Mouse (Mus musculus) 3T3-L1 (cell line): Measurements from ENCODE around the gene Cmpk1.
A peak's percentile ranks its signal among the peaks of the same experiment; 100 is the strongest.

ENCODE experiments used
- DNase-seq: peaks from one replicate; pipeline ENCODE4 v3.0.0-alpha.2; 2015; ENCODE audit warnings: low read depth, low spot score

Cmpk1 gene

GRCm38 (mm10) chr4:114986591-114987432, at the start of gene Cmpk1:
TSS of gene Cmpk1 (minus strand) at chr4:114987241.
- peak; percentile 83 for DNase-seq

DNA sequence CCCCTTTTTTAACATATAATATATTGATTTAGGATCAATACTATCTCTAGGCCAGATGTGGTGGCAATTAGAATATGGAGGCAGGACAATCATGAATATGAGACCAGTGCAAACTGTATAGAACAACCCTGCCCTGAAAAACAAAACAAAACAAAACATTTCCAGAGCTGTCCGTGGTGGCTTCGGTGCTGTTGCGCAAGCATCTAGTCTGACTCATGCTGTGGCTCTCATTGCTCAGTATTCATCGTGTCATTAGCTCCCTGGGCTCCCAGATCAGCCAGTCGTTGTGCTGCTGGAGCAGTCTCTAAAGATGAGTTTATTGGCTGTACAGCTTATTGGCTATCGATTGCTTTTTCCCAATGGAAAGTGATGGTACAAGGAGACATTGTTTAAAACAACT, 48.0 kb upstream of the Cmpk1 start:
- DNase-seq = peak; percentile 87

DNA sequence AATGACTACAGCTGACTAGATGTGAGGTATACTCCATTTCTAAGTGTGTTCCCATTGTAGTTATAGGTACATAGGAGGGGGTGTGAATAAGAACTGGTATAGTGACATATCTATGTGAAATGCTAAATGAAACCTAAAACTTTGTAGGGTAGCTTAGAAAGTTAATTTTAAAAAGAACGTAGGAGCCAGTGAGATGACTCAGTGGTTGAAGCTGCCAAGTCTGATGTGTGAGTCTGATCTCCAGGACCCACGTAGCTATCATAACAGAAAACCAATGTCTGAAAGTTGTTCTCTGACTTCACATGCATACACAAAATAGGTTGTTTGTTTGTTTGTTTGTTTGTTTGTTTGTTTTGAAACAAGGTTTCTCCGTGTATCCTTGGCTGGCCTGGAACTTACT, 33.0 kb upstream of the Cmpk1 start:
- peak; percentile 67 for DNase-seq

GRCm38 (mm10) chr4:115014276-115014675, 27.2 kb upstream of the Cmpk1 start:
- no peak for DNase-seq

DNA sequence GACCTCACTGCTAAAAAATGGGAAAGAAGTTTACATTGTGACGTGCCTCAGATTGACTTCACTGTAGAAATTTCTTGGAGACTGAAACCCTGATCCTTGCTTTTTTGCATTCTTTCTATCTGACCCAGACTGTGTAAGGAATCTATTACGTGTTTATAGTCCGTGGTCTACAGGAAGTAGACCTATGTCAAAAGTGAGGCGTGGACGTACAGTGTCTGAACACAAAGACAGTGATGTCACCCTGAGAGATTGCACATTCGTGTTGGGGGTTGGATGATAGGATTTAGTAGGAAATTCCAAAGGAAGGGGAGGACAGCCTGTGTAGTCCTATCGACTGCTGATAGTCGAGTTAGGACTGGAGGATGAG, 13.4 kb upstream of the Cmpk1 start:
- DNase-seq = peak; percentile 78

DNA sequence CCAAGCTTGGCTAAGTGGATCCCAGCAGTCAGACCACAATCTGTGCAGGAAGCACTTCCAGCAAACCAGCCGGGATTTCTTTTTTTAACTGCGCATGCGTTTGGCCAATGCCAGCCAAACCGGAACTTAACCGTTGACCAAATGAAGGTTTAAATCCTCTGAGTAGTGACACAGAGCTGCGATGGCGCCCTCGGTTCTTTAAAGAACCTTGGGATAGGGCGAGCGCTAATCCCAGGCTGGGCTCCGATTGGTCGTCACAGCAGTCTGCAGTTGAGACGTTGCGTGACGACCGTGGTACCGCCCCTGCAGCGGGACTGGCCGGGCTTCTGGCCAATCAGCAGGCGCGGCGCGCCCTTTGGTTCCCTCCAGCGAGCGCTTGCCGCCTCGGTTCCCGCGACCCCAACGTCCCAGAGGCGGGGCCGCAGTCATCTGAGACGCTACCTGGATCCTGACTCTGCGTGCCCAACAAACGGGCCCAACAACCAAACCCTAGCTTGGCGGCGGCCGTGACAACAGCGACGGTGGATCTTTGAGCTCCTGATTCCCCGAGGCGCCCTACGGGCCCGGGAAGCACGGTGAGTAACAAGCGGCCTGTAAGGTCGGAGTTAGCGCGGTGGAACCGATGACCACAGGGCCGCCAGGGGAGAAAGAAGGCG, 12.9 kb upstream of the Cmpk1 start, which contains the start of gene Stil:
Stil (plus strand) TSS at position 387 of the 656 bp plus-strand sequence.
- DNase-seq = peak; percentile 99

GRCm38 (mm10) chr4:114999445-114999772, 12.4 kb upstream of the Cmpk1 start:
- DNase-seq = no peak

- DNase-seq = peak; percentile 79
Measured at GRCm38 (mm10) chr4:114997051-114997450, 10.0 kb upstream of the Cmpk1 start.

GRCm38 (mm10) chr4:114994218-114994617, 7.2 kb upstream of the Cmpk1 start:
- DNase-seq = no peak

DNA sequence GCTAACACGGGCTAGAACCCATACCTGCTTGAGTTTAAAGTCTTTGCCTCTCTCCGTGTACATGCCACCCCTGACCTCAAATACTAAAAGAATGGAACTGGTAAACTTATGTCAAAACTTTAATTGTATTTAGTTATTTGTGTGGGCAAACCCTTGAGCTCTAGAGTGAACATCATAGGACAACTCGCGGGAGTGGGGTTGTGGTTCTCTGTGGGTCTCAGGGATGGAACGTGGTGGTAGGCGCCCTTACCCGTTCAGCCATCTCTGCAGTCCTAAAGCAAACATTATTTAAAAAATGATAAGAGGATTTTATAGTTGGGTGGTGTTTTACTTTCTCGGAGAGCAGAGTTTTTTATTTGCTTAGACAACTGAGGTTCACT, 840 bp downstream of the Cmpk1 start:
- no peak for DNase-seq

DNA sequence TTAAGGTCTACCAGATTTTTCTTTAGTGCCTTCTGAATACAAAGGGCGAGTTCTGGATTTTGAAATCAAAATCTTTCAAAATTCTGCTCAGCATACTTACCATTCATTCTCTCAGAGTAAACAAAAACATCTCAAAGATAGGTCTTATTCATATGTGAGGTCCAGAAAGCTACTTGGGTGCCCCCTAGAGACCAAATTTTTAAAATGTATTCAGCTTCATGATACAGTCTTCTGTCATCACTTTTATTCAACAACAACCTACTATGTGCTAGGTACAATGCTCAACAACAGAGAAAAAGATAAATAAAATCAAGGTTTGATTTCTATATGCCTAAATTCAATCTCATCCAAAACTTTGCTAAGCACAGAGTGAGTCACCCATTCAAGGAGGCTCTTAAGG, 4.0 kb downstream of the Cmpk1 start:
- peak; percentile 75 for DNase-seq

- DNase-seq = no peak
Measured at GRCm38 (mm10) chr4:114982619-114983018, 4.4 kb downstream of the Cmpk1 start.

DNA sequence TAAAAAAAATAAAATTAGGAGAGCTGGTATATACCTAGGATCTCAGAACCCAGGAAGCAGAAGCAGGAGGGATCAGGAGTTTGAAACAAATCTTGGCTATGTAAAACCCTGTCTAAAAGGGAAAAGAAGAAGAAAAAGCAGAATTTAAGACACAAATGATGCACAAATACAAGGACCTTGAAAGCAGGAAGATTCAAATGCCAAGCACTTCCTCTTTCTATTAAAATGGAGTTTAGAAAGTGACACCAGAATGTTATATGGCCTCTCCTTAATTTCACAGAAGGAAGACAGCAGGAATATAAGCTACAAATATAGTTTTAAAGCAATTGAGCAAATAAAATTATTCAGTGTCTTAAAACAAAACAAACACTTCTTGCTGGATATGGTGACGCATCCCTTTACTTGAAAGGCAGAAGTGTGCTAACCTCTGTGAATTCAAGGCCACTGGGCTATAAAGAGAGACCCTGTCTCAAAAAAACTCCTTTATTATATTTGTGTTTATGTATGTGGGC, 13.8 kb downstream of the Cmpk1 start:
- no peak for DNase-seq

GRCm38 (mm10) chr4:114970736-114971135, 16.3 kb downstream of the Cmpk1 start:
- DNase-seq = no peak

- DNase-seq = peak; percentile 26
Measured at GRCm38 (mm10) chr4:114960881-114961280, 26.2 kb downstream of the Cmpk1 start.

GRCm38 (mm10) chr4:114959533-114959932, 27.5 kb downstream of the Cmpk1 start:
- DNase-seq = peak; percentile 64

DNA sequence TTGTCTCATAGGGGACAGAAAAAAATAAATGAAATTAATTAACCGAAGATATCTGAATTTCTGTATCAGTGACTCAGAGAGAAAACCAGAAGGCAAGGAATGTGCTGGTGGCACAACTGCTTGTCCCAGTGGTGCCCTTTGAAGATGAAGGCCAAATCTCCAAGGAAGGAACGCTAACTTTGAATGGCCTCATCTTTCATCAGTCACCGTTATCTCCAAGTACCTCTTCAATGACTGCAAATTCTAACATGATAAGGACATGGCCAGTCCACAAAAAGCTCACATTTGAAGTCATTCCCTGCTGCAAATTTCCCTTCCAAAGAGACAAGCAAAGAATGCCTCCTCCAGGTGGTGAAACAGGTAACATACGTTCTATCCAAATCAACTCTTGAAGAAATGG, 28.3 kb downstream of the Cmpk1 start:
- DNase-seq = no peak

GRCm38 (mm10) chr4:114958231-114958630, 28.8 kb downstream of the Cmpk1 start:
- peak; percentile 42 for DNase-seq

- peak; percentile 18 for DNase-seq
Measured at GRCm38 (mm10) chr4:114957403-114957802, 29.6 kb downstream of the Cmpk1 start.

GRCm38 (mm10) chr4:114953172-114953571, 33.9 kb downstream of the Cmpk1 start:
- no peak for DNase-seq

DNA sequence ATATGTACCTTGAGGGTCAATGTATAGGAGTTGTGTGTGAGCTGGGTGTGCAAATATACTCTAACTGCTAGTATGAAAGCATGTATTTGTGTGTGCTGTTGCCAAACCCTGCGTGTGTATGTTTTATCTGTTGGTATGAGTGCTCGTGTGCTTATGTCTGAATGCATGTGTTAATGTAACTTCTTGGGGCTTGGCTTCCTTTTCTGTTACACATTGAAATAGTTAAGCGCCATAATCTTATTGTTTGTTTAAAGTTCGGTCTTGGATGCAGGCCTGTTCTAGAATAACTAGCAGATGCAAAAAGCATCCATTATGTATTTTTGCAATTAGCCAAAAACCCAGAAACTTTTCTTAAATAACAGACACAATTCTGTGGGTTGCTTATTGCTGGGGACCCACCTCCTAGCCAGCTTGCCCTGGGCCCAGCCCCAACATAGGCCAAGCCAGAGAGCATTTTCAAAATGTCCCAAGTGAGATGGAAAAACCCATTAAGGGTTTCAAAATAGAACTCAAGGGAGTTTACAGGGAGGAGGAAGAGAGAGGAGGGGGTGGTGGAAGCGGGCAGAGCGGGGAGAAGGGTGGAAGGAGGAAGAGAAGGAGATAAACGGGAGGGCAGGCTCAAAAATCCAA, 39.1 kb downstream of the Cmpk1 start:
- no peak for DNase-seq

DNA sequence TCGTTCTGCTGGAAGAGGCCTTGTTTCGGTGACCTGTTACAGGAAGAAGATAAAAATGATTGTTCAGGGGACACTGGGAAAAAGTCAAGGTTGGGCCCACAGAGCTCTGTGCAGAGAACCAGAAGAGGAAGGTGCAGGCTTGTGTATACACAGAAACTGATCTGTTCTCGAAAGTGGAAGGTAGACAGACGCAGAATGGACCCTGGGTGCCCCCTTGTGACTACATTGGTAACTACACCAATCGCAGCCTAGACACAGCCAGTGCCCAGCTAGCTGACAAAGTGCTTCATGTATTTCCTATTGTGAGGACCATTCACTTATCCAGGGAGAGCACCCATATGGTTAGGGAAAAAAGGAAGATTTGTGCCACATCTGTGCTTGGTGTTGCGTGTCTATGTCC, 39.6 kb downstream of the Cmpk1 start:
- peak; percentile 82 for DNase-seq
